Mouse (Mus musculus) brain, embryonic 18.5 days (tissue): ENCODE measurements around the gene Igf1r.

Experiments
- DNase-seq: peaks from one replicate; pipeline ENCODE4 v3.0.0-alpha.2; 2012; ENCODE audit warnings: low read depth, low spot score

The Igf1r gene

DNA sequence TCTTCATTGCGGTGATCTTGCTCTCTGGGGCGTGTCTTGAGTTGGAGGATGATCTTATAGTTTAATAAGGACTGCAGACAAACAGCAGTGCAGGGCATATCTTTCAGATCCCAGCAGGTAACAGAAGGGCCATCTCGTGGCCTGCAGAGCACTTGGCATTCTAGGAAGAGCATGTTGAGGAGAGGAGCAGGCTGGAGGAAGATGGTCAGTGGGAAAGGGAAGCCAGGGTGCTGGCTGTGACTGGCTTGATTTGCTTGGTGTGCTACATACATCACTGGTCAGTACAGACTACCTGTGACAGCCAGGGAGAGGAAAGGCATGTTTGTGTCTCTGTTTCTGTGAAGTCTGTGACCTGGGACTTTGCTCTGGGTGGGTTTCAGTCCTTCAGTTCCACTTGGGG lies 122.8 kb downstream of the Igf1r start:
- DNase-seq: no peak

GRCm38 (mm10) chr7:68080122-68080845 lies 127.7 kb downstream of the Igf1r start:
- DNase-seq: no peak

DNA sequence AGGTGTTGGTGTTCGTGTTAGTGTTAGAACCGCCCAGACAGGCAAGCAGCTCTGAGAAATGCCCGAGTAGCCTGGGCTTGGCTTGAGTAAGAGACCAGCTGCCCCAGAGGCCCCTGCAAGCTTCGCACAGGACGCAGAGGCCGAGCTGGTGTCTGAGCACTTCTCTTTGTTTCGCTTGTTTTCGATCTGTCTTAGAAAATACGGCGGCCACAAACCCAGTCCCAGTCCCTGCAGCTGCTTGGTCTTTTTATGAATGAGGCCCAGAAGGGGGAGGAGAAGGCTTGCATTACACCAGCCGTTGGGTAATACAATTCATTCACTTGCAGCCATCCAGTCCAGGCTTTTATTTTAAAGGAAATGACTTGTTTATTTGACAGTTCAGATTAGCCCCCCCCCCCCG lies 132.7 kb downstream of the Igf1r start:
- peak; percentile 32 for DNase-seq

DNA sequence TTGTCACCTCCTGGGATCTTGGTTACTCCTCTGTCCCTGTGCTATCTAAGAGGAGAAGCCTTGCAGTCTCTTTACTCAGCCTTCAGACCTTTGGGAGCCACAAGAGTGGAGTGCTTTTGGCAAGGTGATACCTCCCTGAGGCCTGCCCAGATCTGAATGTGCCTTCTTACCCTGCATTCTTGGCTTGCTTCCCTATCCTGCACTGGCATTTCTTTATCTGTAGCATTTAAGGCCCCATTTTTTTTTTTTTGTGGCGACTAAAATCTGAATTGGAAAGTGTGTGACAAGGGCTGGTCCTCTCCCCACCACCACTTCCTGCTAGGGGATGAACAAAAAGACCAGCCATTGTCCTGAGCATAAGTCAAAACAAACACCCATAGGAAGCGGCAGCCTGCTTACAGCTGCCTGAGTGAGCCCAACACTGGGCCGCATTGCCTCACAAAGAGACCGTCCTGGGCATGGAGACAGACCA lies 133.3 kb downstream of the Igf1r start:
- no peak for DNase-seq

DNA sequence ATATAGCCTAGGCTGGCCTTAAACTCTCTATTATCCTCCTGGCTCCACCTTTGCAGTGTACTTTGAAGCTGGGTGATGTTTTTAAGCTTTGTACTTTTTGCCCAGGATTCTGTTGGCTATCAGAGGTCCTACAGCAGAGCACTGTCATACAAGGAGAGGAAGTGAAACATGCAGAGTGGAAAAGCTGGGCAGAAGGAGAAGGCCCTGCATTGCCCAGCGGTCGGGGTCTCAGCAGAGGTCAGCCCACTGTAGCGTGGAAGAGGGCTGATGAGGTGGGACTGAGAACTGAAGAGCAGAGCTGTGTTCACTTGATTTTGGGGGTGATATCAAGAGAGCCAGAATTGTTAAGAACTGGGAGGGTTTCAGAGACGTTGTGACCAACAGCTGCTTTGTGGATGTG lies 134.9 kb downstream of the Igf1r start:
- DNase-seq: no peak

GRCm38 (mm10) chr7:68088825-68089224 lies 136.2 kb downstream of the Igf1r start:
- peak; percentile 16 for DNase-seq

GRCm38 (mm10) chr7:68089725-68090124 lies 137.1 kb downstream of the Igf1r start:
- DNase-seq: no peak

GRCm38 (mm10) chr7:68090576-68090975 lies 137.9 kb downstream of the Igf1r start:
- DNase-seq: no peak

GRCm38 (mm10) chr7:68092304-68092978 lies 139.8 kb downstream of the Igf1r start:
- no peak for DNase-seq

GRCm38 (mm10) chr7:68093817-68094216 lies 141.2 kb downstream of the Igf1r start:
- DNase-seq: no peak

DNA sequence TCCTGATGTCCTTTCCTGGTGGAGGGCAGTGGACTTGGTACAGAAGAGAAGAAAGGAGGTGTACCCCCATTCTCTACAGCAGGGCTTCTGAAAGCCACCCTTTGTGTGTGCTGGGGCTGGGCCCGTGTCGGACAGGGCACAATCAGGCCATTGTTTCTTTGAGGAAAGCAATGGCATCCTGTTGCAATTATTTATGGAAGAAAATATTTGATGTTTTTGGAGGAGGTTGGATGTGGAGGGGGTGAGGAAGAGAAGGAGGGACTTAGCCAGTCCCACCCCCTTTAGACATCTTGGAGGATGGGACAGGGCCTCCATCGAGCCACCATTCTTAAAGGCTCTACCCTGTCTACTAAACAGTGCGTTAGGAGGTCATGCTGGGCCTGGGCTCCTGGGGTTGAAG lies 142.9 kb downstream of the Igf1r start:
- DNase-seq: no peak

GRCm38 (mm10) chr7:68096411-68096810 lies 143.8 kb downstream of the Igf1r start:
- DNase-seq: no peak

DNA sequence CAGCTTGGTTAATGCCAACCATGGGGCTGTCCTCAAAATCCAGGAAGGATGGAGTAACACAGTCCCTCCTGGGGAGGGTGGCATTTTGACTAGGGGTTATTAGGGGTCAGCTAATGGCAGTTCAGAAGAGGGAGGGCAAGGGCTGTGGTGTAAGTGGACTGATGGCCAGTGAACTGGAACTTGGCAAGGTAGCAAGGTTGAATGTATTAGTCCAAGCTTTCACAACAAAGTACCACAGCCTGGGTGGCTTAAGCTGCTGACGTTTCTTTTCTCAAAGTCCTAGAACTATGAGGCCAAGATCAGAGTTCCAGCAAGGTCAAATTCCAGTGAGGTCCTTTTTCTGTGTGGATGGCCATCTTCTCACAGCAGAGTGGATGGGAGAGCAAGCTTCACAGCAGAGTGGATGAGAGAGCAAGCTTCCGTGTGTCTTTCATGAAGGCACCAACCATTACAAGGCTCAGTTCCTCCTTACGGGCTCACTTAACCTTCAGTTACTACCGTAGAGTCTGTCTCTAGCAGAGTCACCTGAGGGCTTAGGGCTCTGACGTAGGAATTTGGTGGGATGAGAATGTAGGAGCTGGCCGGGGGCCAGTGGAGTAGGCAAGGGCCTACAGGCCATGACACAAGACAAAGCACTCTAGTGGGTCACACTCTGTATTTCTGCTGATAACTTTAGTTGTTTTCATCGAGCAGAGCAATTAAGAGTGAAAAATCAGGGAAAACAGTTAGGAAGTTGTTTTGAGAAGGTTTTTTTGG lies 144.6 kb downstream of the Igf1r start:
- no peak for DNase-seq

- DNase-seq: no peak
Measured at GRCm38 (mm10) chr7:68098098-68098497, 145.5 kb downstream of the Igf1r start.

DNA sequence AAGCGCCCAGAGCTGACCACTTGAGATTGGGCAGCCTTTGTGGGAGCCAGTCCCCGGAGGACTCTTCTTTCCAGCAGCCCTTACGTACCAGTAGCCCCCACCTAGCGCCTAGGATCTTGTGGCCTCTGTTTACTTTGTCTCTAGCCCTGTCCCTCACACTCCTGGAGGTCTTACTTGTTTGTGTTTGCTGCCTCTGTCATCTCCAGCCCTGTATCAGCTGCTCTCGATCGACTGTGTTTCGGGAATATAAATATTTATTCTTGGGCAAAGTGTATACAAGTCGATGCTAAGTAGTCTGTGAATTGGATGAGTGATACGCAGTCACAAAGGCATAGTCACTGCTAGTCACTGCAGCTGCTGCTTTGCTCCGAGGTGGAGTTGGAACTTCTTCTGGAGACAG lies 147.8 kb downstream of the Igf1r start:
- no peak for DNase-seq

GRCm38 (mm10) chr7:68102456-68103177 lies 150.0 kb downstream of the Igf1r start:
- DNase-seq: peak; percentile 51

- DNase-seq: no peak
Measured at GRCm38 (mm10) chr7:68103178-68103530, 150.5 kb downstream of the Igf1r start.

GRCm38 (mm10) chr7:68111532-68111931 lies 158.9 kb downstream of the Igf1r start:
- no peak for DNase-seq

DNA sequence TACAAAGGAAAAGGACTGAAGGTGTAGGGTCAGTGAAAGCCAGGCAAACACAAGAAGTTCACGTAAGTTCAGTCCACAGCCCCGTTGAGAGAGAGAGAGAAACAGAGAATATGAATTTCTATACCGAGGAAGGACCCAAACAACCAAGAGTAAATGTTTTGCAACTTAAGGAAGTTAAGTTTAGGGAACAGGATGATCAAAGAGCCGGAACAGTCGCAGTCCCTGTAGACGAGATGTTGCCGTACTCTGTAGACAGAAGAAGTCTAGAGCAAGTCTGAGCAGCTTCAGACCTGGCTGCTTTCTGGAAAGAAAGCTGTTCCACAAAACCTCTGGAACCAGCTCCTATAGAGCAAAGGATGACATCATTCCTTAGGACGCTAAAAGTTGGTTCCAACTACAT lies 160.0 kb downstream of the Igf1r start:
- no peak for DNase-seq

DNA sequence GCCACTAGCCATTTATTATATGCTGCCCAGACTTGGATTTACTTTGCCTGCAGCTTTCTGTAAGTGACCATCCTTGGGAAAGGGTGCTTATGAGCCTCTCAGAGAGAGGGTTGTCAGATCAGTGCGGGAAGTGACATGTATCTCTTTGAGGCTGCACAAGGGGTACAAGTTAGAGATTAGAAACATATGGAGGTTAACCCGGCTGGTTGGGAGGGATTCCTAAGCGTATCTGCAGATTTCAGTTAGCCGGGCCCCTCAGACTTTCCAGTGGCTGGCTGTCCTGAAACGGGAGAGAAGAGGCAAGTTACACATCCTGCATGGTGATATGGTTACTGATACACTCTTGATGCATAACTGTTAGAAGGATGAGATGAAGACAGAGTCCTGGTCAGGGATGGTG lies 161.7 kb downstream of the Igf1r start:
- no peak for DNase-seq

- DNase-seq: no peak
Measured at GRCm38 (mm10) chr7:68114983-68115715, 162.5 kb downstream of the Igf1r start.
